Mouse (Mus musculus) thymus, adult 2 months (tissue): ENCODE measurements around the gene Bcas2.

Source experiments
- CTCF ChIP-seq: fragments of 200-500 bp; IDR thresholded peaks from 2 replicates; pipeline ENCODE4 v1.5.1; 2012; ENCODE audit warnings: mild to moderate bottlenecking, control low read depth, low read length, moderate library complexity, borderline replicate concordance; ENCODE audit not compliant: control insufficient read depth, poor library complexity, insufficient read depth; ENCODE audit errors: extremely low read depth
- POLR2A ChIP-seq: fragments of 200-500 bp; IDR thresholded peaks from 2 replicates; pipeline ENCODE4 v1.6.1; 2012; ENCODE audit warnings: mild to moderate bottlenecking, low read length, control low read depth, moderate library complexity; ENCODE audit not compliant: control insufficient read depth, poor library complexity, insufficient read depth; ENCODE audit errors: extremely low read depth

DNA sequence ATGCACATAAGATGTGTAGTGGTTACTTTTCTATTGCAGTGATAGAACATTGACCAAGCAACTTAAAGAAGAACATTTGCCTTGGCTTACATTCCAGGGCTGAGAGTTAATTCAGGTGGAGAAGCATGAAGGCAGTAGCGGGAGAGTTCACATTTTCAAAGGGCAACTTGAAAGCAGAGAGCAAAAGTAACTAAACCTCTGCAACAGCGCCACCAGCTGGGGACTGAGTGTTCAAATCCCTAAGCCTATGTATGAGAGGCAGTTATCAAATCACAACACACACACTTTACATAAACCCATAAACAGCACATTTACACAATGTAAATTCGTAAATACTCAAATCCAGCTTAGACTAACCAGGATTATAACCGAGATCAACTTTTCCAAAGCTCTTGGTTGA lies 1.7 kb upstream of the Bcas2 start:
- no peak for TF ChIP-seq POLR2A
- TF ChIP-seq CTCF, result no peak
